19 mouse cellular contexts compared by ENCODE assay signal in genomic region chr4:117421077-117421476, GRCm38 (mm10).
"Had no signal": no experiment of that assay in that cellular context is flagged by ENCODE, and none has a peak within 500 bp of the region (broad histone marks: within the 10 kb centered on the region; RNA-seq: fewer than 3 reads in every experiment).

No protein-coding gene starts in this region.

- H3K4me3 ChIP-seq: kidney, embryonic 15.5 days; limb, embryonic 12.5 days; limb, embryonic 15.5 days; midbrain, embryonic 13.5 days; myocyte; neural tube, embryonic 13.5 days; stomach, embryonic 15.5 days had no signal

- H3K27ac ChIP-seq: kidney, embryonic 15.5 days; limb, embryonic 12.5 days; limb, embryonic 15.5 days; macrophage; midbrain, embryonic 13.5 days; neural tube, embryonic 13.5 days; stomach, embryonic 15.5 days had no signal

- H3K4me1 ChIP-seq: kidney, embryonic 15.5 days; limb, embryonic 15.5 days; midbrain, embryonic 13.5 days; neural tube, embryonic 13.5 days; stomach, embryonic 15.5 days had no signal

- H3K36me3 ChIP-seq: kidney, embryonic 15.5 days; limb, embryonic 15.5 days; midbrain, embryonic 13.5 days; neural tube, embryonic 13.5 days; stomach, embryonic 15.5 days had no signal

- H3K4me2 ChIP-seq: kidney, embryonic 15.5 days; limb, embryonic 12.5 days; limb, embryonic 15.5 days; liver, embryonic 11.5 days; midbrain, embryonic 13.5 days; neural tube, embryonic 13.5 days; stomach, embryonic 15.5 days had no signal

- ATAC-seq: midbrain, embryonic 13.5 days; midbrain, embryonic 16.5 days had no signal

- H3K9ac ChIP-seq: kidney, embryonic 15.5 days; limb, embryonic 12.5 days; limb, embryonic 15.5 days; midbrain, embryonic 13.5 days; neural tube, embryonic 13.5 days; stomach, embryonic 15.5 days had no signal

- DNase-seq: kidney, adult 11 months; kidney, adult 8-10 months; kidney, postnatal 10 days; kidney, postnatal 36 days; lung, adult 2 months; retina, postnatal 1 day; right cerebral cortex, postnatal 25 days; spleen, adult 18-20 months; thymus, postnatal 25 days had no signal

- H3K27me3 ChIP-seq: limb, embryonic 12.5 days; limb, embryonic 15.5 days; stomach, embryonic 15.5 days had no signal

- H3K9me3 ChIP-seq: kidney, embryonic 15.5 days; limb, embryonic 15.5 days; midbrain, embryonic 13.5 days; neural tube, embryonic 13.5 days; stomach, embryonic 15.5 days had no signal
